In the genomic region with DNA sequence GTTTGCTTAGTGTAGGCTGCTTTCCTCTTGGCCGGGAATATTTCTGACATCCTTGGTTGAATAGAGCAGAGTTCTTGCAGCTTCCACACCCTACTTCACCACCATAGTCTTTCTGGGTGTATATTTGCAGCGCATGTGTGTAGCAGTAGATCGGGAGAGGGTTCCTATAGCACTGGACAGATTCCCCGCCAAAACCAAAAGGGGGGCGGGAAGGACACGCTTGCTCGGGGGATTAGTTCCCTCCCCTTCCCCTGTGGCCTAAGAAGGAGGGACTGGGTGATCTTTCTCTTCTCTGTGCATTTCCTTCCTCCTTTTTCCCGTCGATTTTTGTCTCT, we compare ENCODE assay signal across 8 mouse cellular contexts. TPM values are rescaled to one million over a fixed set of nuclear protein-coding genes. Genes with fewer than 3 reads are reported as not detected.
DNase-seq lines count a peak whose midpoint lies in the region; ATAC-seq lines count a peak whose summit lies in the region.

No protein-coding gene starts in this region.

- no peak for ATAC-seq in lung, embryonic 16.5 days (ENCODE audit: low read depth)
- ATAC-seq in forebrain, embryonic 14.5 days: peak; percentile 19; the same call in 1 of the 2 replicates
- peak; percentile 26 for ATAC-seq in liver, embryonic 13.5 days (ENCODE audit: low read depth)
- ATAC-seq in stomach, embryonic 14.5 days (ENCODE audit: insufficient number of reproducible peaks, insufficient read depth, low FRiP score, low read depth): 0 out of 2 replicates have a peak, but pooled peaks have one; percentile 24

- peak overlapping the region; percentile 75 for H3K4me2 ChIP-seq in lung, embryonic 16.5 days (ENCODE audit: low read depth, low read length)
- H3K4me2 ChIP-seq in forebrain, embryonic 14.5 days (ENCODE audit: low read length): peak overlapping the region; percentile 96
- peak overlapping the region; percentile 99 for H3K4me2 ChIP-seq in liver, embryonic 13.5 days
- H3K4me2 ChIP-seq in stomach, embryonic 14.5 days (replicated peaks; ENCODE audit: low read depth, low read length): peak overlapping the region; percentile 91

- peaks cover 77% of the 10 kb centered on the region for H3K27me3 ChIP-seq in lung, embryonic 16.5 days (ENCODE audit: control insufficient read depth, insufficient read depth, low read depth, low read length)
- H3K27me3 ChIP-seq in forebrain, embryonic 14.5 days (replicated peaks; ENCODE audit: control insufficient read depth, insufficient read depth, low read length): peaks cover 84% of the 10 kb centered on the region
- H3K27me3 ChIP-seq in liver, embryonic 13.5 days: peaks cover 37% of the 10 kb centered on the region
- H3K27me3 ChIP-seq in stomach, embryonic 14.5 days (ENCODE audit: control insufficient read depth, insufficient read depth, low read length): peaks cover 71% of the 10 kb centered on the region

- no peak for DNase-seq in lung, postnatal 4 days
- no peak for DNase-seq in forebrain, embryonic 14.5 days (ENCODE audit: low spot score)
- no peak for DNase-seq in liver, embryonic 13.5 days
- no peak for DNase-seq in adrenal gland, postnatal 25 days
- no peak for DNase-seq in frontal cortex, postnatal 14 days (ENCODE audit: low spot score in 2 of 2)
- no peak for DNase-seq in cerebellum, postnatal 4 days (ENCODE audit: low spot score in 2 of 2)

- H3K4me3 ChIP-seq in lung, embryonic 16.5 days (ENCODE audit: low read length): peak overlapping the region; percentile 51
- peak overlapping the region; percentile 48; the same call in 1 of the 2 replicates for H3K4me3 ChIP-seq in forebrain, embryonic 14.5 days (ENCODE audit: low read depth, low read length)
- H3K4me3 ChIP-seq in liver, embryonic 13.5 days (replicated peaks): peak overlapping the region; percentile 74
- H3K4me3 ChIP-seq in stomach, embryonic 14.5 days (ENCODE audit: low read depth, low read length): peak overlapping the region; percentile 44; the same call in 1 of the 2 replicates

- H3K27ac ChIP-seq in lung, embryonic 16.5 days (ENCODE audit: low read length): no peak overlapping the region
- H3K27ac ChIP-seq in forebrain, embryonic 14.5 days (ENCODE audit: low read depth, low read length): no peak overlapping the region
- H3K27ac ChIP-seq in liver, embryonic 13.5 days: peak overlapping the region; percentile 81
- H3K27ac ChIP-seq in stomach, embryonic 14.5 days (ENCODE audit: low read length): no peak overlapping the region

- H3K36me3 ChIP-seq in lung, embryonic 16.5 days (ENCODE audit: control insufficient read depth, insufficient read depth, low read length): no peaks in the 10 kb centered on the region
- no peaks in the 10 kb centered on the region for H3K36me3 ChIP-seq in forebrain, embryonic 14.5 days (ENCODE audit: control insufficient read depth, insufficient read depth, low read length)
- H3K36me3 ChIP-seq in liver, embryonic 13.5 days: peaks cover 65% of the 10 kb centered on the region
- H3K36me3 ChIP-seq in stomach, embryonic 14.5 days (ENCODE audit: control insufficient read depth, insufficient read depth, low read length): no peaks in the 10 kb centered on the region

- H3K4me1 ChIP-seq in lung, embryonic 16.5 days (replicated peaks; ENCODE audit: control insufficient read depth, insufficient read depth, low read length): peaks cover 9% of the 10 kb centered on the region
- H3K4me1 ChIP-seq in forebrain, embryonic 14.5 days (ENCODE audit: control insufficient read depth, insufficient read depth, low read length): peaks cover 3% of the 10 kb centered on the region; the same call in 1 of the 2 replicates
- peaks cover 56% of the 10 kb centered on the region for H3K4me1 ChIP-seq in liver, embryonic 13.5 days (replicated peaks)
- H3K4me1 ChIP-seq in stomach, embryonic 14.5 days (ENCODE audit: control insufficient read depth, insufficient read depth, low read length): 0 out of 2 replicates have a peak, but pooled peaks cover 3% of the 10 kb centered on the region

- H3K9ac ChIP-seq in lung, embryonic 16.5 days (ENCODE audit: low read length): peak overlapping the region; percentile 61; the same call in 1 of the 2 replicates
- no peak overlapping the region for H3K9ac ChIP-seq in forebrain, embryonic 14.5 days (ENCODE audit: low read length)
- peak overlapping the region; percentile 98 for H3K9ac ChIP-seq in liver, embryonic 13.5 days
- no peak overlapping the region for H3K9ac ChIP-seq in stomach, embryonic 14.5 days (replicated peaks; ENCODE audit: low read depth, low read length)

- 2% methylated on average over 9 of the region's 9 CpGs for WGBS in lung, embryonic 16.5 days
- WGBS in forebrain, embryonic 14.5 days: under 1% methylated on average over 9 of the region's 9 CpGs
- 0% methylated on average over 9 of the region's 9 CpGs for WGBS in liver, embryonic 13.5 days (ENCODE audit: insufficient replicate concordance)
- under 1% methylated on average over 9 of the region's 9 CpGs for WGBS in stomach, embryonic 14.5 days

- no peaks in the 10 kb centered on the region for H3K9me3 ChIP-seq in lung, embryonic 16.5 days (ENCODE audit: control insufficient read depth, low read length)
- H3K9me3 ChIP-seq in forebrain, embryonic 14.5 days (replicated peaks; ENCODE audit: control insufficient read depth, low read length): no peaks in the 10 kb centered on the region
- H3K9me3 ChIP-seq in liver, embryonic 13.5 days (replicated peaks): no peaks in the 10 kb centered on the region
- no peaks in the 10 kb centered on the region for H3K9me3 ChIP-seq in stomach, embryonic 14.5 days (ENCODE audit: control insufficient read depth, low read depth, low read length)

RNA-seq across cellular contexts. Expression of a gene that starts 6.3 kb away (rescaled TPM):
- polyA plus RNA-seq in lung, embryonic 16.5 days (2015; fragmentation: Nextera tagmentation; extraction: Ambion mirVana): 1.6 and 1.7 TPM in 2 replicates
- 1.0 and 1.1 TPM in 2 replicates for polyA plus RNA-seq in forebrain, embryonic 14.5 days (2014; fragmentation: Nextera tagmentation; extraction: Ambion mirVana)
- 29.3 and 31.5 TPM in 2 replicates for polyA plus RNA-seq in liver, embryonic 13.5 days (2015; fragmentation: Nextera tagmentation; extraction: Ambion mirVana)
- polyA plus RNA-seq in stomach, embryonic 14.5 days (2014; fragmentation: Nextera tagmentation; extraction: Ambion mirVana): 0.55 and 0.97 TPM in 2 replicates
- total RNA-seq in adrenal gland, postnatal 25 days (2021): 2.9 and 3.5 TPM in 2 replicates

RNA-seq across cellular contexts. Expression of a gene that starts 26.0 kb away (rescaled TPM):
- 33.8 and 37.9 TPM in 2 replicates for polyA plus RNA-seq in lung, embryonic 16.5 days (2015; fragmentation: Nextera tagmentation; extraction: Ambion mirVana)
- polyA plus RNA-seq in forebrain, embryonic 14.5 days (2014; fragmentation: Nextera tagmentation; extraction: Ambion mirVana): 0.65 and 0.70 TPM in 2 replicates
- polyA plus RNA-seq in liver, embryonic 13.5 days (2015; fragmentation: Nextera tagmentation; extraction: Ambion mirVana): 21.2 and 23.7 TPM in 2 replicates
- 42.3 and 43.8 TPM in 2 replicates for polyA plus RNA-seq in stomach, embryonic 14.5 days (2014; fragmentation: Nextera tagmentation; extraction: Ambion mirVana)
- 0.58 TPM in 1 of 2 replicates, not detected in the other for total RNA-seq in adrenal gland, postnatal 25 days (2021)

Comparison
In these comparisons a context has a peak if more than half of its experiments do, and no peak if none do; other contexts are left out.
1. H3K9ac ChIP-seq: peak in lung, embryonic 16.5 days (single experiment) and liver, embryonic 13.5 days (single experiment); none in forebrain, embryonic 14.5 days (single experiment) and stomach, embryonic 14.5 days (single experiment).
2. RNA of a gene that starts 6.3 kb away (polyA plus RNA-seq): 29.3 to 31.5 TPM in liver, embryonic 13.5 days; 1.6 to 1.7 TPM in lung, embryonic 16.5 days, 1.0 to 1.1 TPM in forebrain, embryonic 14.5 days and 0.55 to 0.97 TPM in stomach, embryonic 14.5 days; every median in the first group is over 10 times any median in the second.
3. RNA of a gene that starts 26.0 kb away (polyA plus RNA-seq): 42.3 to 43.8 TPM in stomach, embryonic 14.5 days, 33.8 to 37.9 TPM in lung, embryonic 16.5 days and 21.2 to 23.7 TPM in liver, embryonic 13.5 days; 0.65 to 0.70 TPM in forebrain, embryonic 14.5 days; every median in the first group is over 10 times any median in the second.
4. Peak in every context shown above with its lines, with median percentiles within 50 percentile points of each other: H3K4me2 ChIP-seq and H3K4me3 ChIP-seq.